Mouse (Mus musculus): ENCODE measurements at regions not wholly inside any gene's neighbourhood (a gene's known extent, or its start where the extent isn't known, plus 50 kb on each side); places are given as distances from the start of the nearest gene placed in this dataset.

DNA sequence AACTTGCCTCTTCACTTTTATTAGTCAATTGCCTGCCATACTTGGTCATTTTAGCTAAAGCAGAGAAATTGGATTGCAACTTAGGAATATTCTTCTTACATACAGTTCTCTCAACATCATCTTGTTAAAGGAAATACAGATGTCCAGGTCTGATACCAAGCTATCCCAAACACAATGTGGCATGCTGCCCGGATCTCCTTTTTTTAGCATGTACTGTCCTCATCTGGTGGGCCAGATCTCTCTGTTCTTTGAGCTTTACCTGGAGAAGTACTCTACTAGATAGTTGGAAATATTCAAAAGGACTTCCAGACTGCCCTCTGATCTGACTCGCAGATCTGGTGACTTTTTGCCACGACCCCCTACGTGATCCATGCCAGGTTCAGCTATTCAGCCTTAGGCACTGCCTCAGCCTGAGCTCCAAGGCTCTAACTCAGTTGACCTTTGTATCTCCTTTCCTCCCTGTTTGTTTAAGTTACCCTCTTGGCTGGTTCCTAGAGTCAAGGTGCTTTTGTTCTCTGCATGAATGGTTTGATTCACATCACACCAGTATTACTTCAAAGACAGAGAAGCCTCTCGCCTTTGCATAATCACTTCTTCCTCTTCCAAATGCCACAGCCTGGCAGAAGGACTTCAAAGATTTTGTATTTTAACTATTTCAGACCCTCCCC lies 232.9 kb upstream of the Krr1 start:
- Histone ChIP-seq H3K9ac (ENCODE audit: low read length) (no peak overlapping the region), H3K4me1 (ENCODE audit: control insufficient read depth, insufficient read depth, low read length) (peaks cover 13% of the 10 kb centered on the region), H3K9me3 (replicated peaks; ENCODE audit: control insufficient read depth, low read length) (no peaks in the 10 kb centered on the region), H3K4me2 (ENCODE audit: low read depth, low read length) (no peak overlapping the region), H3K27ac (ENCODE audit: low read length) (no peak overlapping the region), H3K27me3 (ENCODE audit: control insufficient read depth, insufficient read depth, low read length) (no peaks in the 10 kb centered on the region), H3K36me3 (ENCODE audit: control insufficient read depth, insufficient read depth) (no peaks in the 10 kb centered on the region), H3K4me3 (ENCODE audit: low read length) (no peak overlapping the region)
- WGBS: 48% methylated on average over 5 of the region's 5 CpGs
- no peak for ATAC-seq (replicated peaks; ENCODE audit: extremely low read depth, insufficient read depth, low FRiP score)

DNA sequence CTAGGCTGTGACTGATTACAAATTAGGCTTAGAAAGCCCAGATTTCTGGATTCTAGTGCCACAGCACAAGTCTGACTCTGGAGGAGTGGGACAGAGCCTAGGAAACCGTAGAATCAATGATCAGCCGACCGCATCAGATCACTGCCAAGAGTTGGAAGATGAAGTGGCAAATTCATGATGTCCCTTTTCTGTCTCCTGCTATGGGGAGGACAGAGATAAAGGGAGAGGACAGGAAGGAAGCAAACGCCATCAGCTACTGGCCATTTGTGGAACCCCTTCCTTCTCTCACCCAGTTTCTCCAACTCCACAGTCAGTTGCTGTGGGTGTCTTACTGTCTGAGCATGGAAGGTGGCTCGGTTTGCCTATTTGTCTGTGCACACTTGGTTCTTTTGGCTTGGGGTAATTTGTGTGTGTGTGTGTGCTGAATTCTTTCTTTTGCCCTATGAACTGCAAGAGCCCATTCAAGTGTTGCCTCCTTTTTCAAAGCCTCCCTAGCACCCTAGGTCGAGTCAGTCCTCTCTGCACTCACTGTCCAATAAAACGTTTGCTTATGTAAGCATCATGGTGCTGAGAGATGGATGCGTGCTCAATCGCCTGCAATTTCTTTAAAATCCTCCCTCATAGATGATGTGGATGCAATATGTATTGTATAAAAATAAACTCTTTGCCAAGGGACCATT lies 231.7 kb upstream of the Krr1 start:
- no peak for ATAC-seq (replicated peaks; ENCODE audit: extremely low read depth, insufficient read depth, low FRiP score)
- H3K4me3 ChIP-seq (ENCODE audit: low read length): no peak overlapping the region
- H3K27me3 ChIP-seq (ENCODE audit: control insufficient read depth, insufficient read depth, low read length): no peaks in the 10 kb centered on the region
- WGBS: 56% methylated on average over 9 of the region's 9 CpGs
- no peak overlapping the region for H3K9ac ChIP-seq (ENCODE audit: low read length)
- H3K27ac ChIP-seq (ENCODE audit: low read length): no peak overlapping the region
- peaks cover 13% of the 10 kb centered on the region for H3K4me1 ChIP-seq (ENCODE audit: control insufficient read depth, insufficient read depth, low read length)
- H3K9me3 ChIP-seq (replicated peaks; ENCODE audit: control insufficient read depth, low read length): no peaks in the 10 kb centered on the region
- H3K4me2 ChIP-seq (ENCODE audit: low read depth, low read length): no peak overlapping the region
- H3K36me3 ChIP-seq (ENCODE audit: control insufficient read depth, insufficient read depth): no peaks in the 10 kb centered on the region

DNA sequence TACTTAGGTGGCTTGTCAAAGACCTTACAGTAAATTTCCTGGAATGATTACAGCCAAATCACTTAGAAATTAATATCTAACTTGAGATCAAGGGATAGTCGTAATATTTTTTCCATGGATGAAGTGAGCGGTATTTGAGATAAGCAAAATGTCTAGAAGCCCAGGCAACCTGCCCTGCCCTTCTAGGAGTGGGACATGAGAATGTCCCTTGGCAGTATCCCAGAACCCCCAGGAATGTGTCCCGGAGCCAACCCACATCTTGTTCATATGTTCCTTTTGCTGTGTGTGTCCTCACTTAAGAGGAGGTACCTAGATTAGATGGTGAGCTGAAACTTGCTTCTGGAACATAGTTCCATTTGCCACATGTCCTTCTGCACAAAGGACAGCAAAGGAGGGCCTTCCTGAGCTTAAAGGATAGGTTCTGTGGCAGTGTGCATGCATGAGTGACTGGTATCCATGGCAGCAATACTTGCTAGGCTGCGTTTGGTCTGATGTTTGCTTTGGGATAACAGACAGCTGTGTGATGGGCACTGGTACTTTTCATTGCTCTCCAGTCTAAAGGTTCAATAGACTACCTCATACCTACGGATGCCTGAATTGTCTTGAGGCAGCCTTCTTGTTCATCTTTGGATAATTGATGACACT lies 231.0 kb upstream of the Krr1 start:
- H3K27ac ChIP-seq (ENCODE audit: low read length): no peak overlapping the region

DNA sequence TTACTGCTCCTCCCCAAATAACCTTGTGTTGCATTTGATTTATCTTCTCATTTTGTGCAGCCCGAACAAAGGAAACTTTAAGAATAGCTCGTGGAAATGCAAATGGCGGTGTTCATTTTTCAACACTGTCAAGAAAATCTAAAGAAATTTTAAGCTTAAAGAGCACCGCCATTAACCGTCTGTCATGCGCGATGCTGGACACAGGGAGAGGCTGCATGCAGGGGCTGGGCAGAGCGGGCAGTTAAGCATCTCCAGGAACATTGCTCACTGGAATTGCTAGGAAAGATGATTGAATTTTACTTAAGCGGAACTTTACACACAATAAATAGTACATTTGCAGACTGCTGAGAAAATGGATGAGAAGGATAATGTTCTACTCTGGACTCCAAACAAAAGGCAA lies 229.2 kb upstream of the Krr1 start:
- no peak overlapping the region for H3K4me2 ChIP-seq (ENCODE audit: low read depth, low read length)
- H3K36me3 ChIP-seq (ENCODE audit: control insufficient read depth, insufficient read depth): no peaks in the 10 kb centered on the region
- no peak for ATAC-seq (replicated peaks; ENCODE audit: extremely low read depth, insufficient read depth, low FRiP score)
- H3K27ac ChIP-seq (ENCODE audit: low read length): no peak overlapping the region
- peaks cover 13% of the 10 kb centered on the region for H3K4me1 ChIP-seq (ENCODE audit: control insufficient read depth, insufficient read depth, low read length)
- H3K9me3 ChIP-seq (replicated peaks; ENCODE audit: control insufficient read depth, low read length): no peaks in the 10 kb centered on the region
- no peak overlapping the region for H3K4me3 ChIP-seq (ENCODE audit: low read length)
- no peak overlapping the region for H3K9ac ChIP-seq (ENCODE audit: low read length)
- H3K27me3 ChIP-seq (ENCODE audit: control insufficient read depth, insufficient read depth, low read length): no peaks in the 10 kb centered on the region
- 86% methylated on average over 9 of the region's 9 CpGs for WGBS

More for the DNA sequence above, 231.0 kb upstream of the Krr1 start:
- Histone ChIP-seq H3K36me3 (ENCODE audit: control insufficient read depth, insufficient read depth) (no peaks in the 10 kb centered on the region), H3K4me3 (ENCODE audit: low read length) (no peak overlapping the region), H3K4me2 (ENCODE audit: low read depth, low read length) (no peak overlapping the region), H3K9ac (ENCODE audit: low read length) (no peak overlapping the region), H3K9me3 (replicated peaks; ENCODE audit: control insufficient read depth, low read length) (no peaks in the 10 kb centered on the region), H3K4me1 (ENCODE audit: control insufficient read depth, insufficient read depth, low read length) (peaks cover 13% of the 10 kb centered on the region), H3K27me3 (ENCODE audit: control insufficient read depth, insufficient read depth, low read length) (no peaks in the 10 kb centered on the region)
- no peak for ATAC-seq (replicated peaks; ENCODE audit: extremely low read depth, insufficient read depth, low FRiP score)
- WGBS: 50% methylated on average over 5 of the region's 5 CpGs

DNA sequence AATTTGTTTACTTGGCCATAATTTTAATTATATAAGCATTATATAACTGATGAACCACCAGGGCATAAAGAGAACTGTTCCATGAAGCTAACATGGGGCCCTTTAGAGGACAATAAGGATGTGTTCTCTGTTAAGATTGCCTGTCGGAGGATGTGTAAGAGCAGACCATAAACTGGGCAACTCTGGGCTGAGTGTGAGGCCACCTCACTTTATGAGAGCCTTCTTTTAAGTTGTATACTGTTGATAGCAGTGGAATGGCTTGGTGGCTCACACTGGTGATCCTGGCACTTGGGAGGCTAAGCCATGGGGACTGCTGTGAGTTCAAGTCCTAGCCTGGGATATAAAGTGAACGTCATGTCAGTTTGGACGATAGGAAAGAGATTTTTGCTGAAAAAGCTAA lies 227.3 kb upstream of the Krr1 start:
- H3K27ac ChIP-seq (ENCODE audit: low read length): no peak overlapping the region
- no peaks in the 10 kb centered on the region for H3K9me3 ChIP-seq (replicated peaks; ENCODE audit: control insufficient read depth, low read length)
- H3K4me3 ChIP-seq (ENCODE audit: low read length): no peak overlapping the region
- H3K36me3 ChIP-seq (ENCODE audit: control insufficient read depth, insufficient read depth): no peaks in the 10 kb centered on the region
- WGBS: 87% methylated on average over 3 of the region's 3 CpGs
- ATAC-seq (replicated peaks; ENCODE audit: extremely low read depth, insufficient read depth, low FRiP score): no peak
- no peaks in the 10 kb centered on the region for H3K27me3 ChIP-seq (ENCODE audit: control insufficient read depth, insufficient read depth, low read length)
- H3K4me2 ChIP-seq (ENCODE audit: low read depth, low read length): no peak overlapping the region
- peaks cover 10% of the 10 kb centered on the region for H3K4me1 ChIP-seq (ENCODE audit: control insufficient read depth, insufficient read depth, low read length)
- H3K9ac ChIP-seq (ENCODE audit: low read length): no peak overlapping the region

DNA sequence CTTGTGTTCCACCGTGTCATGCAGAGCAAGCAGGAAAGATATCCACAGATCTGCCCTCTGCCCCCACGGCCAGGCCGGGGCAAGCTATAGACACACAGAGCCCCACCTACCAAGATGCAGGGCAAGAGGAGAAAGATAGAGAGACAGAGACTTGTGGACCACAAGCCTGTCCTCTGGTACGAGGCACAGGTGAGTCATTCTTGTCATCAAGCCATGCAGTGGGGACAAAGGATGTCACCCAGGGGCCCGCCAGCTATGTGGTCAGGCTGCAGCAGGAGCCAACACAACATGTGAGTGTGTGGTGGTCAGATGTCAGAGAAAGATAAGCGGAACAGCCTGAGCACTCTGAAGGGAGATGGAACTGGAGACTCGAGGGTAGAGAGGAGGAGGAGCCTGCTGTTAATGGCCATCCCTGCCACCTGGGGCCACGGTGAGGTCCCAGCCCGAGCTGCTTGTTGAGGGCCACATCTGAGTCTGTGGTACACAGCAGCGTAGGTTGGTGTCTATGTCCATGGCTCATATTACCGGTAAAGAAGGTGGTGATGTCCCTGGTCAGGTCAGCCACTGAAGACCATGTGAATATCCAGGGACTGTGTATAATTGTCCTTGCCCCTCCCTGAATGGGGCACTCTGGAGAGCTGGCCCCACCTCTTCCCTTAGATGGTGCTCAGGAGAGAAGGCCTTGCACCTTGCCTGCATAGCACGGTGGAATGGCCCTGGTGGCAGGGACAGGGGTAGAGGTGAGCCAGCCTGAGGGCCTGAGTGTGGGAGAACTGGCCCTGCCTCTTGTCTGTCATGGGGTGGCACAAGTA lies 226.2 kb upstream of the Krr1 start:
- peaks cover 4% of the 10 kb centered on the region for H3K4me1 ChIP-seq (ENCODE audit: control insufficient read depth, insufficient read depth, low read length)
- 66% methylated on average over 12 of the region's 12 CpGs for WGBS
- no peak for ATAC-seq (replicated peaks; ENCODE audit: extremely low read depth, insufficient read depth, low FRiP score)
- no peak overlapping the region for H3K4me2 ChIP-seq (ENCODE audit: low read depth, low read length)
- H3K27me3 ChIP-seq (ENCODE audit: control insufficient read depth, insufficient read depth, low read length): no peaks in the 10 kb centered on the region
- no peak overlapping the region for H3K4me3 ChIP-seq (ENCODE audit: low read length)
- no peaks in the 10 kb centered on the region for H3K36me3 ChIP-seq (ENCODE audit: control insufficient read depth, insufficient read depth)
- H3K9me3 ChIP-seq (replicated peaks; ENCODE audit: control insufficient read depth, low read length): no peaks in the 10 kb centered on the region
- H3K9ac ChIP-seq (ENCODE audit: low read length): no peak overlapping the region
- H3K27ac ChIP-seq (ENCODE audit: low read length): no peak overlapping the region

DNA sequence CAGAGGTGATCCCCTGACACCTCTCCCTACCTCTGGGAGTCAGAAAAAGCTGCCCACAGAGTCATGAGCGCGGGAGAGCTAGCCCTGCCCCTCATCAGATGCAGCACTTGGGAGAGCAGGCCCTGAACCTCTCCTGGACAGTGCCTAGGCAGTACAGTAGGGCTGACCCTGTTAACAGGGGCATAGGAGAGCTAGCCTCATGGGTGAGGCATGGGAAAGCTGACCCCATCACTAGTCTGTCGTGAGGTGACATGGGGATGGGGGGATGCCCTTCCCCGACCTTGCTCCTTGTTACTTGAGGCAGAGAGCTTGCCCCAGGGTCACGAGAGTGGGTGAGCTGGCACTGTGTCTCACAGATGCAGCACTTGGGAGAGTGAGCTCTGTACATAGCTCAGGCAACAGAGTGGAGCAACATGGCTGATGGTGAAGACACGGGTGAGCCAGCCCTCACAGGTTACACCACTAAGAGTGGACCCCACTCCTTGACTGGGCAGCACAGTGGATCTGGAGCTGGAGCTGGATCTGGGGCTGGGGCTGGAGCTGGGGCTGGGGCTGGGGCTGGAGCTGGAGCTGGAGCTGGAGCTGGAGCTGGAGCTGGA lies 225.5 kb upstream of the Krr1 start:
- 82% methylated on average over 6 of the region's 6 CpGs for WGBS

DNA sequence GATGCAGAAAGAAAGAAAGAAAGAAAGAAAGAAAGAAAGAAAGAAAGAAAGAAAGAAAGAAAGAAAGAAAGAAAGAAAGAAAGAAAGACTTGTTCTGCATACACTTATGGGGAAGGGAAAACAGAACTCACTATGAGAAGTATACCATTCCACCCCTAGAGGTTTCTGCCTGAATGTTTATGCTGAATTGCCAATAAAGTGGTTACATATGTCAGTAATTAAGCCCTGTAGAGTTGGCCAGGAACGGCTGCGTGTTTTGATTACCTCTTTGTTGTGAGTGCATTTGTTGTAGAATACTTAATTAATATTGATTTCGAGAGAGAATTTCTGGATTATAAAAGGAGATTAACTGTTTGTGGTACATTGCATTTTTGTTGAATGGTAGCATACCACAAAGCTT lies 224.0 kb upstream of the Krr1 start:
- Histone ChIP-seq H3K27me3 (ENCODE audit: control insufficient read depth, insufficient read depth, low read length) (no peaks in the 10 kb centered on the region), H3K9me3 (replicated peaks; ENCODE audit: control insufficient read depth, low read length) (no peaks in the 10 kb centered on the region), H3K4me2 (ENCODE audit: low read depth, low read length) (no peak overlapping the region), H3K4me1 (ENCODE audit: control insufficient read depth, insufficient read depth, low read length) (no peaks in the 10 kb centered on the region), H3K27ac (ENCODE audit: low read length) (no peak overlapping the region), H3K36me3 (ENCODE audit: control insufficient read depth, insufficient read depth) (no peaks in the 10 kb centered on the region), H3K4me3 (ENCODE audit: low read length) (no peak overlapping the region), H3K9ac (ENCODE audit: low read length) (no peak overlapping the region)
- ATAC-seq (replicated peaks; ENCODE audit: extremely low read depth, insufficient read depth, low FRiP score): no peak
- 67% methylated on average over 3 of the region's 3 CpGs for WGBS

More for the DNA sequence above, 225.5 kb upstream of the Krr1 start:
- no peaks in the 10 kb centered on the region for H3K9me3 ChIP-seq (replicated peaks; ENCODE audit: control insufficient read depth, low read length)
- H3K4me2 ChIP-seq (ENCODE audit: low read depth, low read length): no peak overlapping the region
- H3K27ac ChIP-seq (ENCODE audit: low read length): no peak overlapping the region
- no peaks in the 10 kb centered on the region for H3K36me3 ChIP-seq (ENCODE audit: control insufficient read depth, insufficient read depth)
- no peaks in the 10 kb centered on the region for H3K4me1 ChIP-seq (ENCODE audit: control insufficient read depth, insufficient read depth, low read length)
- no peak overlapping the region for H3K9ac ChIP-seq (ENCODE audit: low read length)
- ATAC-seq (replicated peaks; ENCODE audit: extremely low read depth, insufficient read depth, low FRiP score): no peak
- H3K27me3 ChIP-seq (ENCODE audit: control insufficient read depth, insufficient read depth, low read length): no peaks in the 10 kb centered on the region
- H3K4me3 ChIP-seq (ENCODE audit: low read length): no peak overlapping the region

All from heart, embryonic 16.5 days (tissue).